Mouse (Mus musculus) inflammation-experienced regulatory T-cells, adult 6 months (primary cell): ENCODE measurements around the gene Trim46. TPM values are rescaled to one million over a fixed set of nuclear protein-coding genes. Genes with fewer than 3 reads are reported as not detected.

Experiments used
- ATAC-seq: one replicate; pipeline ENCODE4 v1.8.0; 2017
- polyA plus RNA-seq, 3 experiments: library from polyadenylated mRNA; unstranded; fragments of 100-300 nt; shearing (Covaris generic); gene quantifications; one replicate each; pipeline ENCODE4 v1.2.1; 2017

The Trim46 gene
- polyA plus RNA-seq, 3 experiments from 2014 or later = 2.6 to 5.5 (median 3.4) TPM

DNA sequence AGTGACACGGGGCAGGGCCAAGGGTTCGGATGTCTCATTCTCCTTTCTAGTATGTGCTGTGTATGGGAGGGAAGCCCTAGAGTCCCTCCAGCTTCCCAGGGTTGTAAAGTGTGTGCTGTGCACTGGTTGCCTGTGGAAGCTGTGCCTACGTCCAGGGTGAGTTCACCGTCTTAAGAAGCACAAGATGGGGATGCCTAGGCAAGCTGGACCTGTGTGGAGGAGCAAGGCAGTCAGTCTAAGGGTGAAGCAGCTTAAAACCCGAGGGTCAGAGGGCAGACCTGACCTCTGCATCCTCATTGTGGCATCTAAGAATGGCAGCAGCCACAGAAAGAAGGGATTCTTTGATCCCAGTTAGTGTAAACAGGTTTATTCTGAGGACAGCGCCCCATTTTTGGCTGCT lies 37.4 kb downstream of the Trim46 start:
- no peak for ATAC-seq

DNA sequence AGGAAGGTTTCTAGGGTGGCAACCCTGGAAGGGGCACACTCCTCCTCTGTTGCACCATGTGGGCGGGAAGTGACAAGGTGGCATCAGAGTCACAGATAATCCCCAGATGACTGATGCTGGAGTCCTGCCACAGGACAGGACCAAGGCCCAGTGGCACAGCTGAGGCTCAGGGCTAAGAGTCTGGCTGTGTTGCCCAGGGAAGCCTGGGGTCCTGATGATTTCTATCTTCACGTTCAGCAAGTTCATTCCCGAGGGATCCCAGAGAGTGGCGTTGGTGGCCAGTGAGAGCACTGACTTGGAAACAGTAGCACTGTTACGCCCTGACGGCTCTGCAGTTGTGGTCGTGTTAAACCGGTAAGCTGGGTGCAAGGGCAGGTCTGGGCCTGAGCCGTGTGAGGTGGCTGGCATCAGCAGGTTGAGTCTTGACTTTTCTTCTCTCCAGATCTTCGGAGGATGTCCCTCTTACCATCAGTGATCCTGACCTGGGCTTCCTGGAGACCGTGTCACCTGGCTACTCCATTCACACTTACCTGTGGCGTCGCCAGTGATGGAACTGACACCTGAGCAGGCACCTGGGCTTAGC lies 37.9 kb downstream of the Trim46 start:
- ATAC-seq = no peak

DNA sequence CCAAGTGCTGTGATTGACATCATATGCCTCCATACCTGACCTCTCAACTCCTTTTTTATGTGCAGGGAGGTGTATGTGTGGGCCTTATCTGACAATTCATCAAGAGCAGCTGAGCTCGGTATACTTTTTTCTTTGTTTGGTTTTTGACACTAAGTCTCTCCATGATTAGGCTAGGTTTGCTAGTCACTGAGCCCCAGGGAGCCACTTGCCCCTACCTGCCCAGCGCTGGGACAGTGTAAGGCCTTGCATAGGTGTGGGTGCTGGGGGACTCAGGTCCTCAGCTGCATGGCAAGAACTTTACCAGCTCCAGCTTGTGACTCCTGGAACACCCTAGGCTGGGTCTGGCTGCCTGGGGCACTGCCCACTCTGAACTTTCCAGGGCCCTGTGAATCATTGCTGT lies 39.4 kb downstream of the Trim46 start:
- ATAC-seq = no peak

DNA sequence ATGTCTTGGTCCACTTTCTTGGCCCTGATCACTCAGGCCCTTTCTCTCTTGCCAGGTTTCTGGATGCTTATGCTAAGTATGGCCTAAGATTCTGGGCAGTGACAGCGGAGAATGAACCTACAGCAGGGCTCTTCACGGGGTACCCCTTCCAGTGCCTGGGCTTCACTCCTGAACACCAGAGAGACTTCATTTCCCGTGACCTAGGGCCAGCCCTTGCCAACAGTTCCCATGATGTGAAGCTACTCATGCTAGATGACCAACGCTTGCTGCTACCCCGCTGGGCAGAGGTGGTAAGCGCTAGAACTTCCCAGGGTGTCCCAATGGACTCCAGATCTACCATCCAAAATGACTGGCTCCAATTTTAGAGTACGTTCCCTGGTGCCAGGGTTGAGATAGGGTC lies 40.0 kb downstream of the Trim46 start:
- no peak for ATAC-seq

DNA sequence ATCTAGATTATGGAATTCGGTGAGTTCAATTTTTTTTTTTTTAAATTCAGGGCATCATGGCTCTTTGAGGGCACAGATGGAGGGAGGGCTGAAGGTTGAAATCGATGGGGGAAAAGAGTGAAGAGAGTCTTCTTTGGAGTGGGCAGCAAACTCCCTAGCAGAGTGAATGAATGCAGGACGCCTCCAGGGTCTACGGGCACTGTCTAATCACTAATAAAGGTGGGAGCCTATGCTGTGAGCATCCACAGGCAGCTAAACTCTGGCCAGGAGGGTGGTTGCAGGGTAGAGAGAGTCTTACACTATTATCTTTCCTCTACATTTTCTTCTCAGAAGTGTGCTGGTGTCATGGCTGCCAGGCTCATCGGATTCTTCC lies 43.0 kb downstream of the Trim46 start:
- no peak for ATAC-seq

DNA sequence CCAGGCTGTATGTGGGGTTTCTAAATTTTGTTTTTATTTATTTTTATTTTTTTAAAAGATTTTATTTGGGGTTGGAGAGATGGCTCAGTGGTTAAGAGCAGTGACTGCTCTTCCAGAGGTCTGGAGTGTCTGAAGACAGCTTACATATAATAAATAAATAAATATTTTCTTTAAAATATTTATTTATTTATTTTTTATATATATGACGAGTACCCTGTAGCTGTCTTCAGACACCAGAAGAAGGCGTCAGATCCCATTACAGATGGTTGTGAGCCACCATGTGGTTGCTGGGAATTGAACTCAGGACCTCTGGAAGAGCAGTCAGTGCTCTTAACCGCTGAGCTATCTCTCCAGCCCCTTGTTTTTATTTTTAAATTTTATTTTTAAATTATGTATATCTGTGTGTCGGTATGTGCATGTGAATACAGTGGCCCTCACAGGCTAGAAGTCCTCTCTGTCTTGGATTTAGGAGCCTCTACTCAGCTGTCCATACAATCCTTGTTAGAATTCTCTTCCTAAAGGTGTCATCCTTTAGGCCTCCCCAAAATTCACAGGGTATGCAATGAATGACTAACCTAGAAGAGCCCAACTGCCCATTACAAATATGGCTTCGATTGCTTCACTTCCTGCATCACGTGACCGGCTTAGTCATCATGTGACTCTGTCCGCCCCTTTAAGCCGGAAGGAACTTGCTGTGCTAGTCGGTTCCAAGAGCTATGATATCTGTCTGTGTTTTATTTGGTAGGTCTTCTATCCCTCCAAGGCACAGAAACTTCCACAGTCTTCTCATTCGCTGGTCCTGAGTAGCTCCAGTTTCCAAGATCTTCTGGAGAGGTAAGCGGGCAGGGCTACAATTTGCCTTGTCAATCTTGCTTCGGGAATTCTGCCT lies 43.6 kb downstream of the Trim46 start, which contains the start of gene Gba:
TSS of gene Gba (plus strand) at position 676 of the 889 bp plus-strand sequence.
- ATAC-seq = peak; percentile 91

DNA sequence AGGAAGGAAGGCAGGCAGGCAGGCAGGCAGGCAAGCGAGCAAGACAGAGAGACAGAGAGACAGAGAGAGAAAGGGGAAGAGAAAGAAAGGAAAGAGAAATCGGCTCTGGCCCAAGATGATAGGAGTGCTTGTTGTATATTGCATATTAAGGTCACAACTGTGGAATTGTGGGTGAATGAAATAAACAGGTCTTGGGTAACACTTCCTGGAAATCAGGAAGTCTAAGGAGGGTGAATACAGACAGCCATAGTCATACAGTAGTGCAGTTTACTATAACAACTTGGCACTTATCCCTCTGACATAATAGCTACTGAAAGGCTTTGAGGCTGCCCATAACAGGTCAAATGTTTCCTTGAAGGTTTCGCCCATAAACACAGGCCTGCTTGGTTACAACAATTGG lies 46.3 kb downstream of the Trim46 start:
- ATAC-seq = no peak

DNA sequence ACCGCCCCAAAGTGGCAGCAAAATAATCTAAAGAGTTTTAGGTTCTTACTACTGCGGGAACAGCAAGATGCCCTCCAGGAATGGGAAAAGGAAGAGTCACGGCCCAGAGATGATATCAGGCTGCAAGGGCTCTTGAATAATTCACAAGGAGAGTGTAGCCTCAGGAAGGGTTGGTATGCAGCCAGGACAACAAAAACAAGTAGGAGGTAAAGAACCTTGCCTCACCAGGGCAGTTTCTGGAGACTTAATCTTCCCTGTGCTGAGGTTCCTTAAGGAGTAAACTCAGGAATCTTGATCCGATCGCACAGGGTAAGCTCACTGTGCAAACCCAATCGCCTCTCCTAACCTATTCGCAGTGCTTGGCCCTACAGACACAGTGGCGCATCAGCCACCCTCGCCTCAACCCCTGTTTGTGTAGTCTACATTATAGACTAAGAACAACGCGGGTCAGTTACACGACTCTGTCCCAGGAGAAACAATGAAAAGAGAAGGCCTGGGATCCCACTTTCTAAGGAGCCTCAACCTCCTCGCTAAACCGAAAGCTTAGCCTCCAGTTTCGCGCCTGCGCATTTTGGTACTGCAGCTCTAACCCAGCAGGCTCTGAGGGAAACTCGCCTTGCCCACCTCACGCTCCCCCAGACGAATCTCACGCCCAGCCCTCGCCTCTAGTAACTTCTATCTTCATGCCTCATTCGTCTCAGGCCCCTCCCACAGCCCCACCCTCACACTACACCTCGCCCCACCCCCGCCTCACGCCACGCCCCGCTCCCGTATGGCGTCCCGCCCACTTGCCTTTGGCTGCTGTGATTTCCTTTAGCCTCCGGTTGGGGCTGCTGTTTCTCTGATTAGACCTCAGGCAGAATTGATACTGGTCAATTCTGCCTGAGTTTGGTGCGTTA lies 49.9 kb downstream of the Trim46 start:
- ATAC-seq = peak; percentile 92

DNA sequence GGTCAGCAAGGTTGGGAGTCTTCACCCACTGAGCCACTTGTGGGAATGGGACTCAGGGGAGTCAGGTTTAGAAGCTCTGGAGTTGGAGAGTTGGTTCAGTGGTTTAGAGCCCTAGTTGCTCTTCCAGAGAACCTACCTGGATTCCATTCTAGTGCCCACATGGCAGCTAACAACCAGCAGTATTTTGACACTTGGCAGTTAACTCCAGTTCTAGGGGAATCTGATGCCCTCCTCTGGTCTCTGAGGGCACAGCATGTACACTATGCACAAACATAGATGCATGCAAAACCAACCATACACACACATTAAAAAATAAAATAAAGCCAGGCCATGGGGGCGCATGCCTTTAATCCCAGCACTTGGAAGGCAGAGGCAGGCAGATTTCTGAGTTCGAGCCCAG lies 52.3 kb downstream of the Trim46 start:
- peak; percentile 39 for ATAC-seq

DNA sequence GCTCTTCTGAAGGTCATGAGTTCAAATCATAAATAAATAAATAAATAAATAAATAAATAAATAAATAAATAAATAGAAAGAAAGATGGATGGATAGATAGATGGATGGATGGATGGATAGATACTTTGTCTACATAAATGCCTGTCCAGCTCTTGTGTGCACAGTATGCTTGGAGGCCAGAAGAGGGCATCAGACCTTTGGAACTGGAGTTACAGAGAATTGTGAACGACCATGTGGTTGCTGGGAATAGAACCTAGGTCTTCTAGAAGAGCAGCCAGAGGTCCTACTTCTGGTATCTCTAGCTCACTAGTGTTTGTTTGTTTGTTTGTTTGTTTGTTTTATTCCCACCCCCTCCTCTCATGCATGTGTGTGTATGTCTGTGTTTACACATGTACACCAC lies 52.8 kb downstream of the Trim46 start:
- no peak for ATAC-seq

DNA sequence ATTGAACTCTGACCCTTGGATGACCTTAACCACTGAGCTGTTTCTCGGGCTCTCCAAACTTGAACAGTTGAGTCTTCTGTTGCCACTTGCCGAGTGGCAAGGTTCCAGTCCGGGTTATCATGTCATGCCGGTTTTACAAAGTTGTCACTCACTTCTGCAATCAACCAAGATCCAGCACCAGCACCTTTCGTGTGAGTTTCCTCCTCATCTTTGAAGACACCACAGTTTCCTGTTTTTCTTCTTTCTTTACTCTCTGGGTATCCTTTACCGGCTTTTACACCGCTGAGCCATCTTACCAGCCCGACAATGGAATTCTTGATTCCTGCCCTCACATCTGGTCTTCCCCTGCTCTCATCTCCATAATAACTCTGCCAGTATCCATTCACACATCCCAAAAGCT lies 55.7 kb downstream of the Trim46 start:
- ATAC-seq = peak; percentile 70

DNA sequence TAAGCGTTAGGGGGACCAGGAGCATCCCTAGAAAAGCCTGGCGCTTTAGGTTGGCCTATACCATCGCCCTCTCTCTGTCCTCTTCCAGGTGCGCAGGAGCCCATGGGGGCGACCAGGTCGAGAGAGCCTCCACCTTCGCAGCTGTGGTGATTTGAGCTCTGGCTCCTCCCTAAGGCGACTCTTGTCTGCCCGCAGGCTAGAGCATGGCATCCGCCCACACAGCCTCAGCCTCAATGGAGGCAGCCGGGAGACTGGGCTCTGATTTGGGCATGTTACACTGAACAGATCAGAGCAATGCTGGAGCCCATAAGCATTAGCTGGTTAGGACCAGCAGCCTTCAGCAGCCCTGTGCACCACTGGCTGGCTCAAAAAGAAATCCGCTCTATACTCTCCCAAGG lies 57.6 kb downstream of the Trim46 start:
- peak; percentile 44 for ATAC-seq

DNA sequence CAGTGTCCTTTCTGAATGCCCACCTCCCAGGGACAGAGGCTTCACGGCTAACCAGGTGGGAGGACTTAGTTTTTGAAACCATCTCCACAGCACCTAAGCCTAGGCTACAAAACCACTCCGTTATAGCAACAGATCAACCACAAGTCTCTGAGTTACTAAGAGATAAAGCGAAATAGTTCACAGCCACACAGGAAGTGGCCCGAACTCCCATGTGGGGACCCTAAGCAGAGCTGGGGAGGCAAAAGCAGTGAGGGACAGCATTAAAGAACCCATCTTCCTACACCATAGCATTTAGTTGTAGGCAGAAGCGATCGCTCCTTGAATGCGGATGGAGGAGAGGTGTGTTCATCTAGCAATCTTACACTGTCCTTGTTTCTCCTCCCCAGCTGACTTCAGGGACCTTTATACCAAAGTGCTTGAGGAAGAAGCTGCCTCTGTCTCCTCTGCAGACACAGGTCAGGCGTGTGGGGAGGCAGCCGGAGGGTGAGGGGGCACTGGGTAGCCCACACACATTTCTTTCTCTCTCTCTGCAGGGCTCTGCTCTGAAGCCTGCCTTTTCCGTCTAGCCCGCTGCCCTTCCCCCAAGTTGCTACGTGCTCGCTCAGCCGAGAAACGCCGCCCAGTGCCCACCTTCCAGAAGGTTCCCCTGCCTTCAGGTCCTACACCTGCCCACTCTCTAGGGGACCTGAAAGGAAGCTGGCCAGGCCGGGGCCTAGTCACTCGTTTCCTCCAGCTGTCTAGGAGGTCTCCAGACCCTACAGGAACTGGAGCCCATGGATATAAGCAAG lies 58.2 kb downstream of the Trim46 start:
- ATAC-seq = peak; percentile 56

DNA sequence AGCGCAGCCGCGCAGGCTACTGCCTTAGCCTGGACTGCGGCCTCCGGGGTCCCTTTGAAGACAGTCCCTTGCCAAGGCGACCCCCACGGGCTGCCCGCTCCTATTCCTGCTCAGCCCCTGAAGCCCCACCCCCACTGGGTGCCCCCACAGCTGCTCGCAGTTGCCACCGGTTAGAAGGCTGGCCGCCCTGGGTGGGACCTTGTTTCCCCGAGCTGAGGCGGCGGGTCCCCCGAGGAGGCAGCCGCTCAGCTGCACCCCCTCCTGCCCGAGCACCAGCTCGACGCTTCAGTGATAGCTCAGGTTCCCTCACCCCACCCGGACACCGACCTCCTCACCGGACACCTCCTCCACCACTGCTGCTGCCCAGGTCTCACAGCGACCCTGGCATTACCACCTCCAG lies 58.9 kb downstream of the Trim46 start:
- no peak for ATAC-seq

Other genes with a start within 250 kb of the Trim46 start
- gene Rusc1, start 153.0 kb downstream of the Trim46 start, polyA plus RNA-seq = 10 to 100 TPM; 57.4 to 78.0 (median 68.9) TPM
- gene Gm43738, start 145.2 kb downstream of the Trim46 start, polyA plus RNA-seq = not detected
- gene Fdps, start 144.3 kb downstream of the Trim46 start, polyA plus RNA-seq = 10 to 100 TPM; 46.3 to 92.3 (median 78.1) TPM
- not detected for gene Pklr, start 110.2 kb downstream of the Trim46 start, polyA plus RNA-seq
- gene Hcn3, start 86.1 kb downstream of the Trim46 start, polyA plus RNA-seq = 1 to 10 TPM in 2 of 3 experiments, not detected in 1; 1.3 TPM
- gene Clk2, start 81.5 kb downstream of the Trim46 start, polyA plus RNA-seq = 10 to 100 TPM; 12.5 to 29.0 (median 24.7) TPM
- 100 to 1,000 TPM; 168 to 216 (median 185) TPM for gene Scamp3, start 68.8 kb downstream of the Trim46 start, polyA plus RNA-seq
- 100 to 1,000 TPM; 132 to 223 (median 213) TPM for gene Fam189b, start 63.2 kb downstream of the Trim46 start, polyA plus RNA-seq
- gene Gba, start 43.4 kb downstream of the Trim46 start, polyA plus RNA-seq = 10 to 100 TPM; 63.7 to 86.1 (median 85.1) TPM
- 1 to 10 TPM in 2 of 3 experiments, under 1 TPM in 1; 0.48 to 3.3 (median 2.7) TPM for gene Thbs3, start 31.1 kb downstream of the Trim46 start, polyA plus RNA-seq
- gene Mtx1, start 19.2 kb downstream of the Trim46 start, polyA plus RNA-seq = 100 to 1,000 TPM in 1 of 3 experiments, 10 to 100 TPM in 2; 77.7 to 112 (median 94.3) TPM
- 1 to 10 TPM; 1.6 to 2.5 (median 1.8) TPM for gene Muc1, start 17.3 kb downstream of the Trim46 start, polyA plus RNA-seq
- gene Krtcap2, start 343 bp downstream of the Trim46 start, polyA plus RNA-seq = 100 to 1,000 TPM; 271 to 458 (median 303) TPM
- 100 to 1,000 TPM; 115 to 155 (median 137) TPM for gene Dpm3, start 13.0 kb upstream of the Trim46 start, polyA plus RNA-seq
- gene Slc50a1, start 24.3 kb upstream of the Trim46 start, polyA plus RNA-seq = 100 to 1,000 TPM; 152 to 315 (median 248) TPM
- not detected for gene Efna1, start 34.8 kb upstream of the Trim46 start, polyA plus RNA-seq
- not detected for gene Efna3, start 76.7 kb upstream of the Trim46 start, polyA plus RNA-seq
- under 1 TPM in 2 of 3 experiments, not detected in 1; 0.49 to 0.59 TPM for gene Efna4, start 91.7 kb upstream of the Trim46 start, polyA plus RNA-seq
- 10 to 100 TPM in 2 of 3 experiments, 1 to 10 TPM in 1; 6.8 to 11.1 (median 10.8) TPM for gene Adam15, start 103.7 kb upstream of the Trim46 start, polyA plus RNA-seq
- gene Dcst2, start 115.7 kb upstream of the Trim46 start, polyA plus RNA-seq = under 1 TPM in 2 of 3 experiments, not detected in 1; 0.20 to 0.54 TPM
- under 1 TPM; 0.40 to 0.88 (median 0.71) TPM for gene Dcst1, start 118.9 kb upstream of the Trim46 start, polyA plus RNA-seq
- gene Zbtb7b, start 148.5 kb upstream of the Trim46 start, polyA plus RNA-seq = 10 to 100 TPM; 11.1 to 16.2 (median 11.4) TPM
- gene Lenep, start 156.5 kb upstream of the Trim46 start, polyA plus RNA-seq = under 1 TPM in 1 of 3 experiments, not detected in 2; 0.38 TPM
- gene Flad1, start 165.6 kb upstream of the Trim46 start, polyA plus RNA-seq = 10 to 100 TPM; 43.1 to 63.7 (median 57.5) TPM
- gene Cks1b, start 172.1 kb upstream of the Trim46 start, polyA plus RNA-seq = 100 to 1,000 TPM in 1 of 3 experiments, 10 to 100 TPM in 2; 23.3 to 176 (median 34.8) TPM
- 10 to 100 TPM; 31.2 to 34.1 (median 33.7) TPM for gene Shc1, start 172.1 kb upstream of the Trim46 start, polyA plus RNA-seq
- gene Pygo2, start 183.9 kb upstream of the Trim46 start, polyA plus RNA-seq = 1 to 10 TPM; 9.0 to 9.6 (median 9.5) TPM
- 10 to 100 TPM; 41.1 to 46.1 (median 42.2) TPM for gene Pbxip1, start 190.4 kb upstream of the Trim46 start, polyA plus RNA-seq
- gene Pmvk, start 208.2 kb upstream of the Trim46 start, polyA plus RNA-seq = 10 to 100 TPM; 34.8 to 40.5 (median 39.0) TPM